Mouse (Mus musculus) spleen, adult 2 months (tissue): ENCODE results near the gene Gal3st3. TPM values are rescaled to one million over a fixed set of nuclear protein-coding genes. Genes with fewer than 3 reads are reported as not detected.

ENCODE experiments used
- DNase-seq, 2 experiments: peaks; one replicate each; pipeline versions ENCODE4 v3.0.0 to v3.0.0-alpha.2; 2012 to 2021; ENCODE audit warnings: low spot score in 2 of 2, low read depth in 1 of 2
- H3K27ac ChIP-seq: fragments of 200-500 bp; 2 replicates; pipeline ENCODE4 v1.5.1; 2012; ENCODE audit warnings: low read length, inconsistent platforms; ENCODE audit not compliant: insufficient read depth
- H3K27me3 ChIP-seq: fragments of 200-500 bp; 2 replicates; pipeline ENCODE4 v1.6.1; 2012; ENCODE audit warnings: mild to moderate bottlenecking, moderate library complexity, low read length, inconsistent platforms; ENCODE audit not compliant: control insufficient read depth, insufficient read depth
- H3K36me3 ChIP-seq: fragments of 200-500 bp; 2 replicates; pipeline ENCODE4 v1.6.1; 2012; ENCODE audit warnings: mild to moderate bottlenecking, low read length, inconsistent platforms; ENCODE audit not compliant: control insufficient read depth, insufficient read depth
- H3K4me1 ChIP-seq: fragments of 200-500 bp; 2 replicates; pipeline ENCODE4 v1.6.1; 2011; ENCODE audit warnings: inconsistent platforms; ENCODE audit not compliant: control insufficient read depth, insufficient read depth, insufficient read length
- H3K4me3 ChIP-seq: fragments of 200-500 bp; 2 replicates; pipeline ENCODE4 v1.5.1; 2011; ENCODE audit warnings: mild to moderate bottlenecking, inconsistent platforms; ENCODE audit not compliant: insufficient read depth, insufficient read length; ENCODE audit errors: extremely low read depth
- CTCF ChIP-seq: fragments of 200-500 bp; IDR thresholded peaks from 2 replicates; pipeline ENCODE4 v1.5.1; 2011; ENCODE audit warnings: mild to moderate bottlenecking, inconsistent platforms; ENCODE audit not compliant: insufficient read depth, insufficient read length, insufficient replicate concordance; ENCODE audit errors: extremely low read depth
- POLR2A ChIP-seq: fragments of 200-500 bp; IDR thresholded peaks from 2 replicates; pipeline ENCODE4 v1.6.1; 2011; ENCODE audit warnings: low read depth, low read length, inconsistent platforms
- WGBS: fragments of 180-500 bp; shearing (Covaris S2); methylation state at CpG from one replicate; pipeline ENCODE4 v1.1.7; 2018; 5-methylcytosine and 5-hydroxymethylcytosine counted together
- polyA plus RNA-seq: library from polyadenylated mRNA; depleted of rRNA; stranded (reverse); fragments of >200 nt; gene quantifications from 2 replicates; pipeline ENCODE4 v1.2.3, GENCODE M21; 2012

Gene Gal3st3
- polyA plus RNA-seq, 1 experiment: 0.37 TPM

DNA sequence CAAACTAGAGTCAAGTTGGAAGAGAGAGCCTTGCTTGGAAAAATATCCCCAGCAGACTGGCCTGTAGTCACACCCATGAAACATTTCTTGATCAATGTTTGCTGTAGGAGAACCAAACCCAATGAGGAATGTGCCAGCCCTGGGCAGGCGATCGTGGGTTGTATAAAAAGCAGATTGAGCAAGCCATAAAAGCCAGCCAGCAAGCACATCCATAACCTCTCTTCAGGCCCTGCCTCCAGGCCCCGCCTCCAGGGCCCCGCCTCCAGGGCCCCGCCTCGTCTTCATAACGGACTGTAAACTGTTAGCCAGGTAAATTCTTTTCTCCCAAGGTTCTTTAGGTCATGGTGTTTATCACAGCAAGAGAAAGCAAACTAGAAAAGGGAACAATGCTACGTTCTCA, 19.8 kb upstream of the Gal3st3 start:
- H3K36me3 ChIP-seq: peaks cover 34% of the 10 kb centered on the region
- no peaks in the 10 kb centered on the region for H3K27me3 ChIP-seq
- no peak overlapping the region for H3K27ac ChIP-seq
- no peak for DNase-seq
- peaks cover 10% of the 10 kb centered on the region; the same call in 1 of the 2 replicates for H3K4me1 ChIP-seq
- WGBS: 81% methylated on average over 8 of the region's 8 CpGs
- no peak for TF ChIP-seq POLR2A
- TF ChIP-seq CTCF: no peak
- H3K4me3 ChIP-seq: no peak overlapping the region

DNA sequence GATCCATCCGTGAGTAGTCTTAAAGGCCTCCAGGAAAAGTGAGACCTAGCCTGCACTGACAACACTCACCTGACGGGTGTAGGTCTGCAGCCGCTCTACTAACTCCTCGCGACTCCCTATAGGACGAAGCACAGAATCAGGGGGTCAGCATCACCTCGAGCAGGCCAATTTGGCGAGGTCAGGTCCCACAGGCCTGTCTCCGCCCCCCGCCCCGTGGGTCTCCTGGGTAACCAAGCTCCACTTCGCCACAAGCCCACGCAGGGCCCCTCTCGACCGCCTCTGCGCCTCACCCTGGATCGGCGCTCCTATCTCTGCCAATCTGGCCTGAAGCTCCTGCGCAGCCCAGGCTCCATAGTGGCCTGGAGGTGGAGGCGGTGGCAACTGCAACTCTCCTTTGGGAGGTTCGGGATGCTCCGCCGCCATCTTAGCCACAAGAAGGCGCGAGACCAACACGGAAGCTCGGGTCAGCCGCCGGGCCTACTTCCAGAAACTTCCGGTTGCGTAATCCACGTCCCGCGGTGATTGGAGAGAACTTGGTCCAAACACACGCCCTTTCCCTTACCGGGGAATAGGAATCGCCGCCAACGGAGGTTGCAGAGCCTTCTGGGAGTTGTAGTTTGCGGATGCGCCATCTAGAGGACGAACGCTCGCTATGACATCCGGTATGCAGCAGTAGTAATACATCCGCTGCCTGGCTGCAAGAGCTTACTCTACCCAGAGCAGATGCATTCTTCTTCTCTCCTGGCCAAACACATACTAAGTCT, 3.0 kb upstream of the Gal3st3 start, which contains the start of gene Sf3b2:
Gene Sf3b2 (minus strand): TSS at position 484 of the 764 bp plus-strand sequence.
- Histone ChIP-seq H3K4me1 (peaks cover 4% of the 10 kb centered on the region; the same call in 1 of the 2 replicates), H3K36me3 (peaks cover 16% of the 10 kb centered on the region), H3K27ac (peak within 1 kb of the TSS; percentile 86), H3K4me3 (peak within 1 kb of the TSS; percentile 96), H3K27me3 (no peaks in the 10 kb centered on the region)
- TF ChIP-seq CTCF (peak; percentile 65; the same call in 1 of the 2 replicates), POLR2A (peak; percentile 23)
- WGBS: under 1% methylated on average over 46 of the region's 46 CpGs
- DNase-seq: peak; percentile 96 to 99

DNA sequence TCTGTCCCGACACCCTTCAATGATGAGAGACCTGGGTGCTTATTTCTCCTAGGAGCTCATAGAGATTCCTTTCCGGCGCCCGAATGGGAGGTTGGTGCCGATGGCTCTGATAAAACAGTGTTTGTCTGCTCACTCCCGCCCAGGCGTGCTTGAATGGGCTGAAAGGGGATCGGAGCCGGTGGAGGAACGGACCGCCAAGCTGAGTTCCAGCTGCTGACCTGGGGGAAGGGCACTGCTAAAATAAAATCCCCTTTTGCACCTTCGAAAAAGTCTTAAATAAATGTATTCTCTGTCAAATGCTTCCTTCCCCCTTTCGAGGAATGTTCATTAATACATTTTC, 2.4 kb upstream of the Gal3st3 start:
- TF ChIP-seq POLR2A: no peak
- no peak for TF ChIP-seq CTCF
- H3K4me3 ChIP-seq: peak overlapping the region; percentile 54
- H3K4me1 ChIP-seq: peaks cover 4% of the 10 kb centered on the region; the same call in 1 of the 2 replicates
- WGBS: 2% methylated on average over 13 of the region's 13 CpGs
- peak in 1 of 2 experiments; percentile 22 for DNase-seq
- H3K27me3 ChIP-seq: no peaks in the 10 kb centered on the region
- peaks cover 13% of the 10 kb centered on the region for H3K36me3 ChIP-seq
- peak overlapping the region; percentile 73 for H3K27ac ChIP-seq

DNA sequence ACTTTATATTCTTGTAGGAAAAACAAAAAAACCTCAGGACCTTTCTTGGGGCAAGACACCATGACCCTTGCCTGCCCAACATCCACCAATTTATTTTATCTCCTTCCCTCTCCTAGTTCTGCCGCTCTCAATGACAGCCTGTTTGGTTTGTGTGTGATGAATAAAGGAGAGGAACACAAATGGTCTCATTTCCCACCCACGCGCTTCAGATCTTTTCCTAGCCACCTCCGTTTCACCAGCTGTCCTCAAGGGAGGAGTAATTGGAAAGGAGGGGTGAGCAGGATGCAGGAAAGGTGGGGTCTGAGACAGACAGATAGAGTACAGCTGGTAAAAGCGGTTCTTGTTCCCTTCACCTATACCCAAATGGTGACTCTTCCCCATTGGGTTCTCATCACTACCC, 1.5 kb upstream of the Gal3st3 start:
- TF ChIP-seq POLR2A (no peak), CTCF (no peak)
- Histone ChIP-seq H3K4me1 (peaks cover 4% of the 10 kb centered on the region; the same call in 1 of the 2 replicates), H3K36me3 (peaks cover 10% of the 10 kb centered on the region), H3K27me3 (no peaks in the 10 kb centered on the region), H3K27ac (no peak overlapping the region), H3K4me3 (no peak overlapping the region)
- 73% methylated on average over 5 of the region's 5 CpGs for WGBS
- DNase-seq: no peak

GRCm38 (mm10) chr19:5300588-5300987, 2.5 kb downstream of the Gal3st3 start:
- 74% methylated on average over 6 of the region's 6 CpGs for WGBS
- no peak overlapping the region for H3K27ac ChIP-seq
- no peak for TF ChIP-seq CTCF

DNA sequence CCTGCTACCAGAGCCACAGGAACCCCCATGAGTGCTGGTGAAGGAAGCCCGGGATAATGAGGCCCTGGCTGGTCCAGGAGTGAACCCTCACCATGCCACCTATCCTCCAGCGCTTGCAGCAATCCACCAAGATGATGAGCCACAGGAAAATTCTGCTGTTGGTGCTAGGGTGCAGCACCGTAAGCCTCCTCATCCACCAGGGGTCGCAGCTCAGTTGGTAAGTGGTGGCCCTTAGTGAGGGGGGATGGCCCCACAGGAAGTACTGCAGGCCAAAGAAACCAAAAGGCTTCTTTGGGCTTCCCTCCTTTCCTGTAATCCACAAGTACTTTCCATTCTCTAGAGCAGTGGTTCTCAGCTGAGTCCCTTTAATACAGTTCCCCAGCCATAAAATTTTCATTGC, 4.3 kb downstream of the Gal3st3 start:
- WGBS: 6% methylated on average over 4 of the region's 4 CpGs
- TF ChIP-seq CTCF (peak; percentile 68; the same call in 1 of the 2 replicates), POLR2A (no peak)
- peak; percentile 52 to 75 for DNase-seq
- Histone ChIP-seq H3K27me3 (peaks cover 1% of the 10 kb centered on the region), H3K4me1 (peaks cover 2% of the 10 kb centered on the region; the same call in 1 of the 2 replicates), H3K4me3 (no peak overlapping the region), H3K36me3 (no peaks in the 10 kb centered on the region), H3K27ac (no peak overlapping the region)

More at GRCm38 (mm10) chr19:5300588-5300987, 2.5 kb downstream of the Gal3st3 start:
- no peak for DNase-seq
- Histone ChIP-seq H3K4me1 (no peaks in the 10 kb centered on the region), H3K27me3 (no peaks in the 10 kb centered on the region; the same call in 1 of the 2 replicates), H3K36me3 (no peaks in the 10 kb centered on the region), H3K4me3 (no peak overlapping the region)

GRCm38 (mm10) chr19:5306279-5306678, 8.1 kb downstream of the Gal3st3 start:
- no peak for TF ChIP-seq POLR2A
- peak; percentile 8; the same call in 1 of the 2 replicates for TF ChIP-seq CTCF
- H3K27me3 ChIP-seq: peaks cover 2% of the 10 kb centered on the region
- 85% methylated on average over 6 of the region's 6 CpGs for WGBS
- H3K27ac ChIP-seq: no peak overlapping the region
- no peaks in the 10 kb centered on the region for H3K36me3 ChIP-seq
- peaks cover 2% of the 10 kb centered on the region; the same call in 1 of the 2 replicates for H3K4me1 ChIP-seq
- H3K4me3 ChIP-seq: no peak overlapping the region
- DNase-seq: no peak
